In genomic region chr4:139575673-139576003, GRCm38 (mm10) we compare ENCODE assay signal across 8 mouse cellular contexts. TPM values are rescaled to one million over a fixed set of nuclear protein-coding genes. Genes with fewer than 3 reads are reported as not detected.
DNase-seq lines count a peak whose midpoint lies in the region; ATAC-seq and TF ChIP-seq lines count a peak whose summit lies in the region.

No protein-coding gene starts in this region.

- peak overlapping the region; percentile 99 for H3K4me2 ChIP-seq in embryonic facial prominence, embryonic 11.5 days (ENCODE audit: low read depth, low read length)
- peak overlapping the region; percentile 94 for H3K4me2 ChIP-seq in intestine, postnatal 0 days (replicated peaks; ENCODE audit: low read depth)
- H3K4me2 ChIP-seq in neural tube, embryonic 12.5 days (replicated peaks): peak overlapping the region; percentile 95

- no peaks in the 10 kb centered on the region for H3K36me3 ChIP-seq in embryonic facial prominence, embryonic 11.5 days (replicated peaks; ENCODE audit: control insufficient read depth, insufficient read depth, low read depth, low read length)
- no peaks in the 10 kb centered on the region for H3K36me3 ChIP-seq in intestine, postnatal 0 days (ENCODE audit: control insufficient read depth, insufficient read depth)
- H3K36me3 ChIP-seq in neural tube, embryonic 12.5 days: no peaks in the 10 kb centered on the region

- TF ChIP-seq CTCF in left cerebral cortex, adult 2 months (IDR thresholded peaks at IDR 0.05): no peak
- TF ChIP-seq CTCF in intestine, postnatal 0 days (IDR thresholded peaks at IDR 0.05; ENCODE audit: low read depth): no peak

- H3K4me1 ChIP-seq in embryonic facial prominence, embryonic 11.5 days (ENCODE audit: control insufficient read depth, insufficient read depth, low read length): peaks cover 6% of the 10 kb centered on the region
- peaks cover 5% of the 10 kb centered on the region for H3K4me1 ChIP-seq in intestine, postnatal 0 days (replicated peaks; ENCODE audit: control insufficient read depth, insufficient read depth, low read length)
- peaks cover 53% of the 10 kb centered on the region for H3K4me1 ChIP-seq in neural tube, embryonic 12.5 days

- H3K27ac ChIP-seq in left cerebral cortex, adult 2 months: peak overlapping the region; percentile 82
- no peak overlapping the region for H3K27ac ChIP-seq in embryonic facial prominence, embryonic 11.5 days (replicated peaks; ENCODE audit: low read depth, low read length)
- no peak overlapping the region for H3K27ac ChIP-seq in intestine, postnatal 0 days (ENCODE audit: low read depth, low read length)
- H3K27ac ChIP-seq in neural tube, embryonic 12.5 days: peak overlapping the region; percentile 86; the same call in 1 of the 2 replicates

- H3K9ac ChIP-seq in embryonic facial prominence, embryonic 11.5 days (replicated peaks; ENCODE audit: low read length): peak overlapping the region; percentile 77
- peak overlapping the region; percentile 84 for H3K9ac ChIP-seq in intestine, postnatal 0 days (ENCODE audit: low read depth, low read length)
- H3K9ac ChIP-seq in neural tube, embryonic 12.5 days: peak overlapping the region; percentile 92

- intact Hi-C loops in left cerebral cortex, adult 2 months (cut with DNase I): loop anchor here (2.0 kb wide), 1 partner anchor 35 kb away; no protein-coding TSS in a partner anchor

- no peak for DNase-seq in left cerebral cortex, adult 2 months (ENCODE audit: extremely low spot score in 1 of 2, low spot score in 2 of 2)
- no peak for DNase-seq in left cerebral cortex, adult 9 months (ENCODE audit: low spot score in 2 of 2)
- DNase-seq in embryonic facial prominence, embryonic 11.5 days (ENCODE audit: low spot score): no peak
- no peak for DNase-seq in adrenal gland, postnatal 10 days
- no peak for DNase-seq in T-cell, adult 2 months (ENCODE audit: low spot score)
- no peak for DNase-seq in gastrocnemius, postnatal 10 days

- no peaks in the 10 kb centered on the region for H3K27me3 ChIP-seq in embryonic facial prominence, embryonic 11.5 days (ENCODE audit: control insufficient read depth, insufficient read depth, low read length)
- H3K27me3 ChIP-seq in intestine, postnatal 0 days (replicated peaks; ENCODE audit: control insufficient read depth, insufficient read depth, low read length): peaks cover 6% of the 10 kb centered on the region; the same call in 1 of the 2 replicates
- H3K27me3 ChIP-seq in neural tube, embryonic 12.5 days (replicated peaks): no peaks in the 10 kb centered on the region

- ATAC-seq in embryonic facial prominence, embryonic 11.5 days (replicated peaks; ENCODE audit: insufficient number of reproducible peaks, low FRiP score, low TSS enrichment, low read depth): no peak
- ATAC-seq in intestine, postnatal 0 days: no peak
- ATAC-seq in neural tube, embryonic 12.5 days (ENCODE audit: low FRiP score, low read depth): no peak

- peak overlapping the region; percentile 94 for H3K4me3 ChIP-seq in left cerebral cortex, adult 2 months
- H3K4me3 ChIP-seq in embryonic facial prominence, embryonic 11.5 days (ENCODE audit: low read depth, low read length): peak overlapping the region; percentile 83
- H3K4me3 ChIP-seq in intestine, postnatal 0 days (ENCODE audit: low read depth, low read length): peak overlapping the region; percentile 83
- peak overlapping the region; percentile 89 for H3K4me3 ChIP-seq in neural tube, embryonic 12.5 days

- H3K9me3 ChIP-seq in embryonic facial prominence, embryonic 11.5 days (replicated peaks; ENCODE audit: control insufficient read depth, low read length): no peaks in the 10 kb centered on the region
- H3K9me3 ChIP-seq in intestine, postnatal 0 days (ENCODE audit: control insufficient read depth): no peaks in the 10 kb centered on the region
- H3K9me3 ChIP-seq in neural tube, embryonic 12.5 days: no peaks in the 10 kb centered on the region

- 8% methylated on average over 14 of the region's 14 CpGs for WGBS in embryonic facial prominence, embryonic 11.5 days
- 14% methylated on average over 14 of the region's 14 CpGs for WGBS in intestine, postnatal 0 days
- WGBS in neural tube, embryonic 12.5 days: 9% methylated on average over 14 of the region's 14 CpGs

RNA-seq across cellular contexts. Expression of gene Gm21969, which starts 27.3 kb away (rescaled TPM):
- total RNA-seq in left cerebral cortex, adult 2 months (2021): not detected
- not detected in 2 replicates for polyA plus RNA-seq in embryonic facial prominence, embryonic 11.5 days (2014; fragmentation: Nextera tagmentation; extraction: Ambion mirVana)
- not detected in 2 replicates for polyA plus RNA-seq in intestine, postnatal 0 days (2015; fragmentation: Nextera tagmentation; extraction: Ambion mirVana)
- not detected in 2 replicates for polyA plus RNA-seq in neural tube, embryonic 12.5 days (2016; fragmentation: Nextera tagmentation; extraction: Ambion mirVana)
- total RNA-seq in adrenal gland, postnatal 10 days (2021): not detected
- total RNA-seq in gastrocnemius, postnatal 10 days (2021): not detected

RNA-seq across cellular contexts. Expression of gene Iffo2, which starts 45.3 kb away (rescaled TPM):
- 10 to 100 TPM; 18.8 to 20.0 TPM for total RNA-seq in left cerebral cortex, adult 2 months (2021)
- 2.2 and 2.3 TPM in 2 replicates for polyA plus RNA-seq in embryonic facial prominence, embryonic 11.5 days (2014; fragmentation: Nextera tagmentation; extraction: Ambion mirVana)
- polyA plus RNA-seq in intestine, postnatal 0 days (2015; fragmentation: Nextera tagmentation; extraction: Ambion mirVana): 3.4 and 4.0 TPM in 2 replicates
- polyA plus RNA-seq in neural tube, embryonic 12.5 days (2016; fragmentation: Nextera tagmentation; extraction: Ambion mirVana): 7.3 and 7.9 TPM in 2 replicates
- 10 to 100 TPM; 16.4 to 17.5 TPM for total RNA-seq in adrenal gland, postnatal 10 days (2021)
- total RNA-seq in gastrocnemius, postnatal 10 days (2021): 1 to 10 TPM; 5.6 to 7.5 TPM

RNA-seq across cellular contexts. Expression of gene Aldh4a1, which starts 47.0 kb away (rescaled TPM):
- 10 to 100 TPM; 16.9 to 17.0 TPM for total RNA-seq in left cerebral cortex, adult 2 months (2021)
- polyA plus RNA-seq in embryonic facial prominence, embryonic 11.5 days (2014; fragmentation: Nextera tagmentation; extraction: Ambion mirVana): 13.1 and 14.7 TPM in 2 replicates
- polyA plus RNA-seq in intestine, postnatal 0 days (2015; fragmentation: Nextera tagmentation; extraction: Ambion mirVana): 3.5 and 3.9 TPM in 2 replicates
- polyA plus RNA-seq in neural tube, embryonic 12.5 days (2016; fragmentation: Nextera tagmentation; extraction: Ambion mirVana): 20.4 and 21.6 TPM in 2 replicates
- 10 to 100 TPM; 62.7 to 84.6 TPM for total RNA-seq in adrenal gland, postnatal 10 days (2021)
- 10 to 100 TPM; 30.3 to 39.8 TPM for total RNA-seq in gastrocnemius, postnatal 10 days (2021)

Comparison
In these comparisons a context has a peak if more than half of its experiments do, and no peak if none do; other contexts are left out.
1. H3K27ac ChIP-seq: peak in left cerebral cortex, adult 2 months (single experiment) and neural tube, embryonic 12.5 days (single experiment); none in embryonic facial prominence, embryonic 11.5 days (single experiment) and intestine, postnatal 0 days (single experiment).
2. Peak in every context shown above with its lines, with median percentiles within 50 percentile points of each other: H3K4me3 ChIP-seq, H3K4me2 ChIP-seq and H3K9ac ChIP-seq.